Mouse (Mus musculus) heart, embryonic 11.5 days (tissue): ENCODE measurements around the gene Usp6nl. TPM values are rescaled to one million over a fixed set of nuclear protein-coding genes. Genes with fewer than 3 reads are reported as not detected.
A peak's percentile ranks its signal among the peaks of the same experiment; 100 is the strongest.

Experiments
- ATAC-seq: fragments of 200-750 bp; cut with Nextera tagmentation; replicated peaks from 2 replicates; pipeline ENCODE4 v1.8.0; 2017; ENCODE audit warnings: moderate library complexity; ENCODE audit not compliant: insufficient number of reproducible peaks, low FRiP score, low TSS enrichment
- H3K27ac ChIP-seq: fragments of 300-500 bp; sonication (generic); 2 replicates; pipeline ENCODE4 v1.5.1; 2014; ENCODE audit warnings: mild to moderate bottlenecking, low read depth, low read length
- H3K27me3 ChIP-seq: fragments of 300-500 bp; sonication (generic); 2 replicates; pipeline ENCODE4 v1.6.1; 2014; ENCODE audit warnings: mild to moderate bottlenecking, low read length, mixed read lengths; ENCODE audit not compliant: control insufficient read depth, insufficient read depth
- H3K36me3 ChIP-seq: fragments of 300-500 bp; sonication (generic); 2 replicates; pipeline ENCODE4 v1.6.1; 2014; ENCODE audit warnings: mild to moderate bottlenecking, low read length, moderate library complexity, mixed read lengths; ENCODE audit not compliant: control insufficient read depth, insufficient read depth
- H3K4me1 ChIP-seq: fragments of 300-500 bp; sonication (generic); 2 replicates; pipeline ENCODE4 v1.6.1; 2014; ENCODE audit warnings: low read length; ENCODE audit not compliant: control insufficient read depth, insufficient read depth
- H3K4me2 ChIP-seq: fragments of 300-500 bp; sonication (generic); 2 replicates; pipeline ENCODE4 v1.6.1; 2014; ENCODE audit warnings: mild to moderate bottlenecking, moderate library complexity
- H3K4me3 ChIP-seq: fragments of 300-500 bp; sonication (generic); 2 replicates; pipeline ENCODE4 v1.5.1; 2014; ENCODE audit warnings: low read depth, low read length
- H3K9ac ChIP-seq: fragments of 300-500 bp; sonication (generic); 2 replicates; pipeline ENCODE4 v1.6.1; 2014; ENCODE audit warnings: mild to moderate bottlenecking, low read depth, low read length, moderate library complexity
- H3K9me3 ChIP-seq: fragments of 300-500 bp; sonication (generic); replicated peaks from 2 replicates; pipeline ENCODE4 v1.6.1; 2016; ENCODE audit warnings: low read length; ENCODE audit not compliant: control insufficient read depth
- WGBS: fragments of 180-500 bp; shearing (Covaris S2); extraction: QIAGEN DNeasy Blood & Tissue Kit; methylation state at CpG from one replicate; pipeline ENCODE4 v1.1.7; 2014; ENCODE audit not compliant: insufficient replicate concordance; 5-methylcytosine and 5-hydroxymethylcytosine counted together
- polyA plus RNA-seq: library from polyadenylated mRNA; unstranded; fragments of >200 nt; fragmentation: Nextera tagmentation; extraction: Ambion mirVana; gene quantifications from 2 replicates; pipeline ENCODE4 v1.2.1, GENCODE M21; 2014

Gene Usp6nl
- 7.5 and 8.1 TPM in 2 replicates for polyA plus RNA-seq

- Histone ChIP-seq H3K9me3 (no peaks in the 10 kb centered on the region), H3K4me1 (peaks cover 4% of the 10 kb centered on the region; the same call in 1 of the 2 replicates), H3K4me3 (peak within 1 kb of the TSS; percentile 97), H3K36me3 (no peaks in the 10 kb centered on the region), H3K27me3 (no peaks in the 10 kb centered on the region), H3K4me2 (peak within 1 kb of the TSS; percentile 73), H3K9ac (peak within 1 kb of the TSS; percentile 98), H3K27ac (peak within 1 kb of the TSS; percentile 98)
- WGBS, result under 1% methylated on average over 42 of the region's 75 CpGs
- peak; percentile 89 for ATAC-seq
These were observed at the start of gene Usp6nl for GRCm38 (mm10) chr2:6322376-6322901. Usp6nl (plus strand) TSS chr2:6322667.

GRCm38 (mm10) chr2:6273392-6273845 is 49.0 kb upstream of the Usp6nl start:
- no peak overlapping the region for H3K9ac ChIP-seq
- no peak overlapping the region for H3K4me3 ChIP-seq
- H3K4me2 ChIP-seq, result no peak overlapping the region
- H3K4me1 ChIP-seq, result peaks cover 5% of the 10 kb centered on the region; the same call in 1 of the 2 replicates
- no peaks in the 10 kb centered on the region for H3K36me3 ChIP-seq
- no peaks in the 10 kb centered on the region for H3K9me3 ChIP-seq
- H3K27ac ChIP-seq, result no peak overlapping the region
- WGBS, result 33% methylated on average over 10 of the region's 10 CpGs
- no peaks in the 10 kb centered on the region for H3K27me3 ChIP-seq
- ATAC-seq, result no peak

DNA sequence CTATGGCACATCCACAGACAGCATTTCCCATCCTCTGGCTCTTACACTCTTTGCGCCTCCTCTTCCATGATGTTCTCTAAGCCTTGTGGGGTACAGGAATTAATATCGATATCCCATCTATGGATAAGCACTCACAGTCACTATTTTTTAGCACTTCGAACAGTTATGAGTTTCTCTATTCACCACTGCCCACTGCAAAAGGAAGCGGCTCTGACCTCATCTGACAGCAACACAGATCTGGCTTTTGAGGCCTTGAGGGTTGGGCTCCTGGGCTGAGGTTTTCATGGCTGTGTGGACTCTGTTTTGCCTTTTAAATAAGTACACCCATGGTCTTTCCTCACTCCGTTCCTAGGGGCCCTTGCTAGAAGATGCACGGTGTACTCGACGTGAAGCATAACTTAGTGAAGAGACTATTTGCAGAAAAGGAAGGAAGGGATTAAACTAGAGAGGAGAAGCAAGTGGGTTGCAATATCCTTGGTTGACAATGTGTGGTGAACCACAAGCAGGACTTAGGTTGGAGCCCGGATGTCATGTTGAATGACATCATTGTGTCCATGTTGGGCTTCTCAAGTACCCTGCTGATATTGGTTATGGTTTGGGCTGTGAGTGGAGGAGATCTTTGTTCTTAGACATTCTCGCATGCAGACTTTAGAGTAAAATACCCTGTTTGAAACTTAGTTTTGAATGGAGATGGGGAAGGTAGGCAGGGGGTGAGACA is 43.5 kb upstream of the Usp6nl start:
- Histone ChIP-seq H3K4me2 (no peak overlapping the region), H3K27me3 (no peaks in the 10 kb centered on the region), H3K9me3 (no peaks in the 10 kb centered on the region), H3K27ac (no peak overlapping the region), H3K4me3 (no peak overlapping the region), H3K36me3 (no peaks in the 10 kb centered on the region), H3K9ac (no peak overlapping the region), H3K4me1 (peaks cover 7% of the 10 kb centered on the region; the same call in 1 of the 2 replicates)
- 79% methylated on average over 10 of the region's 10 CpGs for WGBS
- ATAC-seq, result no peak

DNA sequence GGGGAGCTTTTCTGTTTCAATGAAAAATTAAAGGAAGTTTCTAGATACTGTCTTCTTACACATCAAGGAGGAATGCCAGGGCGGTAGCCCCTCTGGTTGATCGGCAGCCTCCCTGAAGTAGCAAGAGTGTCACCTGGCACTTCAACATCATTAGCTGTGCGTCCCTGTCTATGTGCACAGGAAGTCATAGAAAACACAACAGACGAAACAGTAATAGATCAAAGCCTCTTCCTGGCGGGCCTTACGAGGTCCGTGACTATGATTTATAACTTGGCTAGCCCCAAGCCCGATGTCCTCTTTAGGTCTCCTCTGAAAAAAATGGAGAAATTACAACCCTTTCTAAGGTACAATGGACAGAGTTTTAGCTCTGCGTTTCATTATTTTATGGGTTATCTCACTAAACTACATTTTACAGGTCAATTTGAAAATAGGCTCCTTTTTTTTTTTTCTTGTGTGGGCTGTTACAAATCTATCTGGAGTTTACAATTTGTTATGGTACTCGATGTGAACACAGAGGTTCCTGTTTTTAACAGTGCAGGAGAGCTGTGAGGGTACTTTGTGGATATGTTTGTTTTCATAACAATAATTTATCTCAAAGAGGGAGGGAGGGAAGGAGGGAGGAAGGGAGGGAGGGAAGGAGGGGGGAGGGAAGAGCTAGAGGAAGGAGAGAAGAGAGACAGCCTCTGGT is 42.7 kb upstream of the Usp6nl start:
- peaks cover 4% of the 10 kb centered on the region; the same call in 1 of the 2 replicates for H3K4me1 ChIP-seq
- ATAC-seq, result no peak
- 64% methylated on average over 10 of the region's 10 CpGs for WGBS
- H3K27ac ChIP-seq, result no peak overlapping the region
- no peak overlapping the region for H3K4me2 ChIP-seq
- H3K27me3 ChIP-seq, result no peaks in the 10 kb centered on the region
- H3K4me3 ChIP-seq, result no peak overlapping the region
- H3K9me3 ChIP-seq, result no peaks in the 10 kb centered on the region
- no peak overlapping the region for H3K9ac ChIP-seq
- no peaks in the 10 kb centered on the region for H3K36me3 ChIP-seq

- Histone ChIP-seq H3K4me2 (no peak overlapping the region), H3K9ac (no peak overlapping the region), H3K36me3 (no peaks in the 10 kb centered on the region), H3K9me3 (no peaks in the 10 kb centered on the region), H3K27ac (no peak overlapping the region), H3K4me1 (peaks cover 4% of the 10 kb centered on the region; the same call in 1 of the 2 replicates), H3K4me3 (no peak overlapping the region), H3K27me3 (no peaks in the 10 kb centered on the region)
- no peak for ATAC-seq
- 85% methylated on average over 2 of the region's 2 CpGs for WGBS
These were observed 38.9 kb upstream of the Usp6nl start for GRCm38 (mm10) chr2:6283569-6283968.

GRCm38 (mm10) chr2:6284784-6285183 is 37.7 kb upstream of the Usp6nl start:
- no peaks in the 10 kb centered on the region for H3K9me3 ChIP-seq
- no peak overlapping the region for H3K9ac ChIP-seq
- WGBS, result 43% methylated on average over 3 of the region's 3 CpGs
- no peaks in the 10 kb centered on the region for H3K36me3 ChIP-seq
- no peaks in the 10 kb centered on the region for H3K27me3 ChIP-seq
- H3K27ac ChIP-seq, result no peak overlapping the region
- H3K4me1 ChIP-seq, result no peaks in the 10 kb centered on the region
- no peak for ATAC-seq
- H3K4me2 ChIP-seq, result no peak overlapping the region
- H3K4me3 ChIP-seq, result no peak overlapping the region

GRCm38 (mm10) chr2:6285794-6286193 is 36.7 kb upstream of the Usp6nl start:
- Histone ChIP-seq H3K4me3 (no peak overlapping the region), H3K4me1 (no peaks in the 10 kb centered on the region), H3K27ac (no peak overlapping the region), H3K27me3 (no peaks in the 10 kb centered on the region), H3K9me3 (no peaks in the 10 kb centered on the region), H3K36me3 (no peaks in the 10 kb centered on the region), H3K9ac (no peak overlapping the region), H3K4me2 (no peak overlapping the region)
- ATAC-seq, result no peak
- WGBS, result 16% methylated on average over 1 of the region's 1 CpGs

DNA sequence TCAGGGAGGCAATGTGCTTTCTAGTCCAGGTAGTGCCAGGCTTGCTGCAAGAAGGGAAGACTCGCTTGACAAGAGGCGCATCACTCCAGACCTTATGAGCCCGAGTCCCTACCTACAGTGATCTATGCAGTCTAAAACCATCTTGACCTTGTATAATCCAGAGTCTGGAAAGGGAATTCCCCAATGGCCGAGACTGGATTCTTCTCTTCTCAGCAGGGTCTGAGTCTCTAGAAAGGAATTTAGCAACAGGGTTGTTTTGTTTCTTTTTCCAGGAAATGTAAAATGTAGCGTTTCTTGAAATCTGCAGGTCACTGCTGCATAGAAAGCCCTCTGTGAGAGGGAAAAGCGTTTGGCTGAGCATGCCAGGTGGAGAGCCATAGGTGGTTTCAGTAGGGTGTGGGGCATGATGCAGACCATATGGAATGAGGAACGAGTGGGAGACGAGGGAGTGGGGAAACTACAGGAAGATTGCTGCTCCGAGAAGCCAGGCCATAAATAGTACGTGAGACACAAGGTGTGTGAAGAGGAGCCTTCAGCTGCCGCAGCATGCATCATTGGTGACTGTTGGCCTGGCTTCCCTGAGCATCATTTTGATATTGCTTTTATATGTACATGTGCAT is 28.5 kb upstream of the Usp6nl start:
- Histone ChIP-seq H3K4me2 (no peak overlapping the region), H3K36me3 (no peaks in the 10 kb centered on the region)

More for the DNA sequence above, 28.5 kb upstream of the Usp6nl start:
- Histone ChIP-seq H3K9me3 (no peaks in the 10 kb centered on the region), H3K27me3 (no peaks in the 10 kb centered on the region), H3K4me1 (no peaks in the 10 kb centered on the region), H3K4me3 (no peak overlapping the region), H3K27ac (no peak overlapping the region), H3K9ac (no peak overlapping the region)
- no peak for ATAC-seq
- 62% methylated on average over 11 of the region's 11 CpGs for WGBS
